Mouse (Mus musculus) hindbrain, embryonic 11.5 days (tissue): ENCODE measurements around the gene Dhx35. TPM values are rescaled to one million over a fixed set of nuclear protein-coding genes. Genes with fewer than 3 reads are reported as not detected.
A peak's percentile ranks its signal among the peaks of the same experiment; 100 is the strongest.

Experiments
- ATAC-seq: fragments of 200-750 bp; cut with Nextera tagmentation; 2 replicates; pipeline ENCODE4 v1.8.0; 2017; ENCODE audit warnings: mild to moderate bottlenecking, moderate TSS enrichment, moderate library complexity; ENCODE audit not compliant: low FRiP score
- DNase-seq: peaks from one replicate; pipeline ENCODE4 v3.0.0-alpha.2; 2015; ENCODE audit warnings: low spot score
- H3K27ac ChIP-seq: fragments of 300-500 bp; sonication (generic); 2 replicates; pipeline ENCODE4 v1.5.1; 2014; ENCODE audit warnings: mild to moderate bottlenecking, low read depth, low read length
- H3K27me3 ChIP-seq: fragments of 300-500 bp; sonication (generic); 2 replicates; pipeline ENCODE4 v1.6.1; 2014; ENCODE audit warnings: mild to moderate bottlenecking, low read length, moderate library complexity, mixed read lengths; ENCODE audit not compliant: control insufficient read depth, insufficient read depth
- H3K36me3 ChIP-seq: fragments of 300-500 bp; sonication (generic); 2 replicates; pipeline ENCODE4 v1.6.1; 2014; ENCODE audit warnings: mild to moderate bottlenecking, low read length, moderate library complexity, mixed read lengths; ENCODE audit not compliant: control insufficient read depth, insufficient read depth
- H3K4me1 ChIP-seq: fragments of 300-500 bp; sonication (generic); replicated peaks from 2 replicates; pipeline ENCODE4 v1.6.1; 2014; ENCODE audit warnings: low read length, mixed read lengths; ENCODE audit not compliant: control insufficient read depth, insufficient read depth
- H3K4me2 ChIP-seq: fragments of 300-500 bp; sonication (generic); replicated peaks from 2 replicates; pipeline ENCODE4 v1.6.1; 2014; ENCODE audit warnings: mild to moderate bottlenecking, low read depth, low read length
- H3K4me3 ChIP-seq: fragments of 300-500 bp; sonication (generic); 2 replicates; pipeline ENCODE4 v1.5.1; 2014; ENCODE audit warnings: low read depth, low read length
- H3K9ac ChIP-seq: fragments of 300-500 bp; sonication (generic); 2 replicates; pipeline ENCODE4 v1.6.1; 2014; ENCODE audit warnings: low read depth, low read length
- H3K9me3 ChIP-seq: fragments of 300-500 bp; sonication (generic); 2 replicates; pipeline ENCODE4 v1.6.1; 2016; ENCODE audit warnings: low read length; ENCODE audit not compliant: control insufficient read depth
- WGBS: fragments of 180-500 bp; shearing (Covaris S2); extraction: QIAGEN DNeasy Blood & Tissue Kit; methylation state at CpG from one replicate; pipeline ENCODE4 v1.1.7; 2014; 5-methylcytosine and 5-hydroxymethylcytosine counted together
- polyA plus RNA-seq: library from polyadenylated mRNA; unstranded; fragments of >200 nt; fragmentation: Nextera tagmentation; extraction: Ambion mirVana; gene quantifications from 2 replicates; pipeline ENCODE4 v1.2.1, GENCODE M21; 2014

The Dhx35 gene
- polyA plus RNA-seq, 1 experiment from 2014 or later: 15.4 TPM

- 76% methylated on average over 9 of the region's 9 CpGs for WGBS
Measured at GRCm38 (mm10) chr2:158849416-158849815, 54.8 kb downstream of the Dhx35 start.

GRCm38 (mm10) chr2:158852579-158852978 lies 58.0 kb downstream of the Dhx35 start:
- Histone ChIP-seq H3K4me1 (no peaks in the 10 kb centered on the region), H3K36me3 (no peaks in the 10 kb centered on the region; the same call in 1 of the 2 replicates), H3K9me3 (no peaks in the 10 kb centered on the region), H3K27me3 (no peaks in the 10 kb centered on the region), H3K4me2 (no peak overlapping the region), H3K4me3 (no peak overlapping the region), H3K9ac (no peak overlapping the region), H3K27ac (no peak overlapping the region)
- ATAC-seq (no peak; the same call in 1 of the 2 replicates), DNase-seq (peak; percentile 66)
- WGBS: 43% methylated on average over 2 of the region's 2 CpGs

More at GRCm38 (mm10) chr2:158849416-158849815, 54.8 kb downstream of the Dhx35 start:
- Histone ChIP-seq H3K9me3 (no peaks in the 10 kb centered on the region), H3K4me1 (no peaks in the 10 kb centered on the region), H3K36me3 (no peaks in the 10 kb centered on the region; the same call in 1 of the 2 replicates), H3K27me3 (no peaks in the 10 kb centered on the region), H3K4me3 (no peak overlapping the region), H3K9ac (no peak overlapping the region), H3K27ac (no peak overlapping the region), H3K4me2 (no peak overlapping the region)
- DNase-seq (no peak), ATAC-seq (no peak)

- H3K4me1 ChIP-seq: no peaks in the 10 kb centered on the region
- no peak overlapping the region for H3K4me2 ChIP-seq
- H3K36me3 ChIP-seq: no peaks in the 10 kb centered on the region
- no peak overlapping the region for H3K27ac ChIP-seq
- ATAC-seq (no peak), DNase-seq (no peak)
- no peak overlapping the region for H3K4me3 ChIP-seq
- no peaks in the 10 kb centered on the region for H3K27me3 ChIP-seq
- no peaks in the 10 kb centered on the region for H3K9me3 ChIP-seq
- no peak overlapping the region for H3K9ac ChIP-seq
- WGBS: 90% methylated on average over 10 of the region's 10 CpGs
Measured at GRCm38 (mm10) chr2:158856896-158857499, 62.4 kb downstream of the Dhx35 start.

GRCm38 (mm10) chr2:158857579-158857978 lies 63.0 kb downstream of the Dhx35 start:
- WGBS: 89% methylated on average over 15 of the region's 15 CpGs

GRCm38 (mm10) chr2:158861115-158861514 lies 66.5 kb downstream of the Dhx35 start:
- ATAC-seq (no peak), DNase-seq (no peak)
- H3K4me1 ChIP-seq: no peaks in the 10 kb centered on the region
- no peak overlapping the region for H3K27ac ChIP-seq
- WGBS: 76% methylated on average over 2 of the region's 2 CpGs
- H3K4me2 ChIP-seq: no peak overlapping the region
- H3K9ac ChIP-seq: no peak overlapping the region
- H3K4me3 ChIP-seq: no peak overlapping the region
- H3K36me3 ChIP-seq: no peaks in the 10 kb centered on the region
- no peaks in the 10 kb centered on the region for H3K9me3 ChIP-seq
- no peaks in the 10 kb centered on the region for H3K27me3 ChIP-seq

More at GRCm38 (mm10) chr2:158857579-158857978, 63.0 kb downstream of the Dhx35 start:
- no peak for DNase-seq
- no peak for ATAC-seq
- Histone ChIP-seq H3K4me1 (no peaks in the 10 kb centered on the region), H3K27ac (no peak overlapping the region), H3K9ac (no peak overlapping the region), H3K9me3 (no peaks in the 10 kb centered on the region), H3K4me3 (no peak overlapping the region), H3K27me3 (no peaks in the 10 kb centered on the region), H3K36me3 (no peaks in the 10 kb centered on the region), H3K4me2 (no peak overlapping the region)

- Histone ChIP-seq H3K4me2 (no peak overlapping the region), H3K27ac (no peak overlapping the region), H3K36me3 (no peaks in the 10 kb centered on the region), H3K9ac (no peak overlapping the region), H3K27me3 (no peaks in the 10 kb centered on the region), H3K4me1 (no peaks in the 10 kb centered on the region), H3K4me3 (no peak overlapping the region), H3K9me3 (no peaks in the 10 kb centered on the region)
- 60% methylated on average over 11 of the region's 11 CpGs for WGBS
- peak; percentile 41 for ATAC-seq
- DNase-seq: peak; percentile 86
Measured at GRCm38 (mm10) chr2:158863341-158864125, 68.9 kb downstream of the Dhx35 start.

- WGBS: 75% methylated on average over 4 of the region's 4 CpGs
- no peak overlapping the region for H3K27ac ChIP-seq
- H3K36me3 ChIP-seq: no peaks in the 10 kb centered on the region
- no peak overlapping the region for H3K4me3 ChIP-seq
- no peak for ATAC-seq
- DNase-seq: no peak
- H3K27me3 ChIP-seq: no peaks in the 10 kb centered on the region
- H3K9me3 ChIP-seq: no peaks in the 10 kb centered on the region
- no peak overlapping the region for H3K4me2 ChIP-seq
- no peaks in the 10 kb centered on the region for H3K4me1 ChIP-seq
- H3K9ac ChIP-seq: no peak overlapping the region
Measured at GRCm38 (mm10) chr2:158864126-158864458, 69.5 kb downstream of the Dhx35 start.

GRCm38 (mm10) chr2:158865358-158865757 lies 70.8 kb downstream of the Dhx35 start:
- 29% methylated on average over 10 of the region's 10 CpGs for WGBS
- Histone ChIP-seq H3K9me3 (no peaks in the 10 kb centered on the region), H3K36me3 (no peaks in the 10 kb centered on the region), H3K4me2 (no peak overlapping the region), H3K27ac (no peak overlapping the region), H3K9ac (no peak overlapping the region), H3K27me3 (no peaks in the 10 kb centered on the region), H3K4me3 (no peak overlapping the region), H3K4me1 (no peaks in the 10 kb centered on the region)
- ATAC-seq (peak; percentile 56), DNase-seq (peak; percentile 91)

GRCm38 (mm10) chr2:158886571-158886970 lies 92.0 kb downstream of the Dhx35 start:
- Histone ChIP-seq H3K27me3 (no peaks in the 10 kb centered on the region), H3K9me3 (no peaks in the 10 kb centered on the region), H3K4me1 (no peaks in the 10 kb centered on the region), H3K36me3 (no peaks in the 10 kb centered on the region), H3K4me3 (no peak overlapping the region), H3K4me2 (no peak overlapping the region), H3K9ac (no peak overlapping the region), H3K27ac (no peak overlapping the region)
- ATAC-seq (no peak), DNase-seq (peak; percentile 52)
- WGBS: 53% methylated on average over 6 of the region's 6 CpGs
